Mouse (Mus musculus) hindbrain, embryonic 14.5 days (tissue): ENCODE measurements around the gene Kcnmb3. TPM values are rescaled to one million over a fixed set of nuclear protein-coding genes. Genes with fewer than 3 reads are reported as not detected.
"Not testable (repeated sequence)": the region's sequence is repeated elsewhere in the genome, so short reads cannot be mapped to it uniquely, and the experiment has no call there.

ENCODE experiments used
- ATAC-seq: fragments of 200-750 bp; cut with Nextera tagmentation; 2 replicates; pipeline ENCODE4 v1.8.0; 2017; ENCODE audit warnings: moderate number of reproducible peaks, mild to moderate bottlenecking, moderate TSS enrichment, moderate library complexity; ENCODE audit not compliant: low FRiP score
- DNase-seq: peaks from one replicate; pipeline ENCODE4 v3.0.0-alpha.2; 2015; ENCODE audit warnings: low spot score
- H3K27ac ChIP-seq: fragments of 300-500 bp; sonication (generic); 2 replicates; pipeline ENCODE4 v1.5.1; 2014; ENCODE audit warnings: mild to moderate bottlenecking, moderate library complexity
- H3K27me3 ChIP-seq: fragments of 300-500 bp; sonication (generic); 2 replicates; pipeline ENCODE4 v1.6.1; 2014; ENCODE audit warnings: mild to moderate bottlenecking, low read length, mixed read lengths; ENCODE audit not compliant: control insufficient read depth, insufficient read depth
- H3K36me3 ChIP-seq: fragments of 300-500 bp; sonication (generic); replicated peaks from 2 replicates; pipeline ENCODE4 v1.6.1; 2014; ENCODE audit not compliant: control insufficient read depth, insufficient read depth
- H3K4me1 ChIP-seq: fragments of 300-500 bp; sonication (generic); replicated peaks from 2 replicates; pipeline ENCODE4 v1.6.1; 2014; ENCODE audit warnings: antibody characterized with exemption, low read length, mixed read lengths; ENCODE audit not compliant: control insufficient read depth, insufficient read depth
- H3K4me2 ChIP-seq: fragments of 300-500 bp; sonication (generic); replicated peaks from 2 replicates; pipeline ENCODE4 v1.6.1; 2014; ENCODE audit warnings: mild to moderate bottlenecking, moderate library complexity
- H3K4me3 ChIP-seq: fragments of 300-500 bp; sonication (generic); replicated peaks from 2 replicates; pipeline ENCODE4 v1.5.1; 2014; ENCODE audit warnings: mild to moderate bottlenecking, low read length
- H3K9ac ChIP-seq: fragments of 300-500 bp; sonication (generic); 2 replicates; pipeline ENCODE4 v1.6.1; 2014
- H3K9me3 ChIP-seq: fragments of 300-500 bp; sonication (generic); 2 replicates; pipeline ENCODE4 v1.6.1; 2016; ENCODE audit warnings: low read length; ENCODE audit not compliant: control insufficient read depth
- WGBS: fragments of 180-500 bp; shearing (Covaris S2); extraction: QIAGEN DNeasy Blood & Tissue Kit; methylation state at CpG from one replicate; pipeline ENCODE4 v1.1.7; 2014; 5-methylcytosine and 5-hydroxymethylcytosine counted together
- polyA plus RNA-seq: library from polyadenylated mRNA; unstranded; fragments of >200 nt; fragmentation: Nextera tagmentation; extraction: Ambion mirVana; gene quantifications from 2 replicates; pipeline ENCODE4 v1.2.1, GENCODE M21; 2014

Gene Kcnmb3
- polyA plus RNA-seq, 1 experiment from 2014 or later, result 0.11 TPM

DNA sequence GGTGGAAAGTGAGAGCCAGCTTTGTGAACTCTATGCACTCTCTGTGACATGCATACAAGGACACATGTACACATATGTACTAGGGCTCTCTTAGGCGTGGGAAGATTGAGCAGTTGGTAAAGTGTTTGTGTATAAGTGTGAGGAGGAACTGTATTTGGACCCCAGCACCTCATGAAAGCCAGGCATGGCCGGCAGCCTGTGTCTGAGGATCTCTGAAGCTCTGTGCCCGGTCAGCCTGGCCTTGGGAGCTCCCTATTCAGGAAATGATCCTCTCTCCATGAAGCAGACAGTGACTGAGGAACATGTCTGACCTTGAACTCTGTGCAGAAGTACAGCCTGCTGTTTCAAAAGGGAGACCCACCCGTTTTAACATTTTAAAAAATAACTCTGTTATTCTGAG, 53.3 kb downstream of the Kcnmb3 start:
- no peak overlapping the region for H3K9ac ChIP-seq

DNA sequence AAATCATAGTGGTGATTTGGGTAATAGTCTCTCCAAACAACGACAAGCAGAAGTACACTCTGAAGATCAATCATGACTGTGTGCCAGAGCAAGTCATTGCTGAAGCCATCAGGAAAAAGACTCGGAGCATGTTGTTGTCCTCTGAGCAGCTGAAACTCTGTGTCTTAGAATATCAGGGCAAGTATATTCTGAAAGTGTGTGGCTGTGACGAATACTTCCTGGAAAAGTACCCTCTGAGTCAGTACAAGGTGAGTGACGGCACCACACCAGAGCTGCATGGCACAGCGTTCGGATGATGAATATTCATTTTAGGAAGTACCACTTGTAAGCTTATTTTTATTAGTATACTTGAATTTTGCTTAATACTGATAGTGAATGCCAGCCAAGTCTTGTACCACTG, 54.2 kb downstream of the Kcnmb3 start:
- Histone ChIP-seq H3K9ac (no peak overlapping the region), H3K4me1 (no peaks in the 10 kb centered on the region), H3K27ac (no peak overlapping the region), H3K36me3 (peaks cover 59% of the 10 kb centered on the region), H3K4me2 (no peak overlapping the region), H3K27me3 (no peaks in the 10 kb centered on the region), H3K9me3 (no peaks in the 10 kb centered on the region), H3K4me3 (no peak overlapping the region)
- DNase-seq (no peak), ATAC-seq (no peak)
- WGBS, result 94% methylated on average over 6 of the region's 6 CpGs

More for the DNA sequence above, 53.3 kb downstream of the Kcnmb3 start:
- no peaks in the 10 kb centered on the region for H3K27me3 ChIP-seq
- H3K4me1 ChIP-seq, result no peaks in the 10 kb centered on the region
- no peaks in the 10 kb centered on the region for H3K9me3 ChIP-seq
- no peak overlapping the region for H3K27ac ChIP-seq
- DNase-seq, result no peak
- ATAC-seq, result no peak
- 93% methylated on average over 4 of the region's 4 CpGs for WGBS
- H3K4me3 ChIP-seq, result no peak overlapping the region
- H3K4me2 ChIP-seq, result no peak overlapping the region
- peaks cover 67% of the 10 kb centered on the region for H3K36me3 ChIP-seq

DNA sequence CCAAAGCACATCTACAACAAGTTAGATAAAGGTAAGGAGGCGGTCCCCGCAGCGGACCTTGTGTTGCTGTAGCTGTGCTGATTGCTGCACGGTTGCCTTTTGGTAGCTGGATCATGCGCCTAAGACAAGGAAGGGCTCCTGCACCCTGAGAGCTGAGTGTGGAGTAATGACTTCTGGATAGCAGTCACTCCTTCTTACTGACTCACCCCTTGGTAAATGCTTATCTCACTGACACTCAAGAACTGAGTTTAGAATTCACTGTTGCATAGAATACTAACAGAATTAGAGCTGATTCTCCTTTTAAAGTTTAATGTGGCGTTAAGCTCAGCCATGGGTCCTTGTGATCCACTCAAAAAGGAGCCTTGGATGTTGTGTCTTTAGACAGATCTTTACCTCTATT, 54.7 kb downstream of the Kcnmb3 start:
- Histone ChIP-seq H3K4me2 (no peak overlapping the region), H3K4me3 (no peak overlapping the region), H3K27ac (no peak overlapping the region), H3K9me3 (no peaks in the 10 kb centered on the region), H3K9ac (no peak overlapping the region), H3K4me1 (no peaks in the 10 kb centered on the region), H3K36me3 (peaks cover 53% of the 10 kb centered on the region), H3K27me3 (no peaks in the 10 kb centered on the region)
- WGBS, result 96% methylated on average over 6 of the region's 6 CpGs
- ATAC-seq (no peak), DNase-seq (no peak)

DNA sequence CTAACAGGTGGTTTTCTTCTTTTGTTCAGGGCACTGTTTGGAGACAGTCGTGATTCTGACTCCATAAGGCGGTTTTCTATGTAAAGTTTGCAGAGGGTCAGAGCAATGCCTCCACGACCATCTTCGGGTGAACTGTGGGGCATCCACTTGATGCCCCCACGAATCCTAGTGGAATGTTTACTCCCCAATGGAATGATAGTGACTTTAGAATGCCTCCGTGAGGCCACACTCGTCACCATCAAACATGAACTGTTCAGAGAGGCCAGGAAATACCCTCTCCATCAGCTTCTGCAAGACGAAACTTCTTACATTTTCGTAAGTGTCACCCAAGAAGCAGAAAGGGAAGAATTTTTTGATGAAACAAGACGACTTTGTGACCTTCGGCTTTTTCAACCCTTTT, 55.9 kb downstream of the Kcnmb3 start:
- ATAC-seq, result no peak
- no peak overlapping the region for H3K9ac ChIP-seq
- no peaks in the 10 kb centered on the region for H3K27me3 ChIP-seq
- H3K4me2 ChIP-seq, result no peak overlapping the region
- no peak for DNase-seq
- peaks cover 41% of the 10 kb centered on the region for H3K36me3 ChIP-seq
- 90% methylated on average over 11 of the region's 11 CpGs for WGBS
- no peak overlapping the region for H3K4me3 ChIP-seq
- no peaks in the 10 kb centered on the region for H3K4me1 ChIP-seq
- no peaks in the 10 kb centered on the region for H3K9me3 ChIP-seq
- no peak overlapping the region for H3K27ac ChIP-seq

DNA sequence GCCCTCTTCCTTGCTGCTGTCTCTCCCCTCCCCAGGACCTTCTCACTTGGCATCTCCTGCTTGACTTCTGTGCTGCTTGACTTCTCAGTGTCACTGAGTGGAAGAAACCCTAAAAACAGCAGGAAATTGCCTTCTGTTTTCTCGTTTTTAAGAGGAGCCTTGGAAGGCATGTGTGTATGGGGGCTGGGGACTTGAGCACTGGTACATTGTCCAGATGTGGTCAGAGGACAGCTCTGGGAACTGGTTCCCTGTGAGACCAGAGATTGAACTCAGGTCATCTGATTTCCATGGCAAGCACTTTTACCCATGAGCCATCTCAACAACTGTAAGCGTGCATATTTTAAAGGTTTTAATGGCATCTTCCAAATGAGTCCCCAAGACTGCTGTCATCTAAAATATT, 58.0 kb downstream of the Kcnmb3 start:
- H3K9ac ChIP-seq, result no peak overlapping the region
- ATAC-seq, result no peak
- DNase-seq, result no peak
- peaks cover 21% of the 10 kb centered on the region for H3K36me3 ChIP-seq
- H3K4me1 ChIP-seq, result no peaks in the 10 kb centered on the region
- H3K4me3 ChIP-seq, result no peak overlapping the region
- 84% methylated on average over 2 of the region's 2 CpGs for WGBS
- H3K27ac ChIP-seq, result no peak overlapping the region
- no peaks in the 10 kb centered on the region for H3K9me3 ChIP-seq
- H3K4me2 ChIP-seq, result no peak overlapping the region
- no peaks in the 10 kb centered on the region for H3K27me3 ChIP-seq

DNA sequence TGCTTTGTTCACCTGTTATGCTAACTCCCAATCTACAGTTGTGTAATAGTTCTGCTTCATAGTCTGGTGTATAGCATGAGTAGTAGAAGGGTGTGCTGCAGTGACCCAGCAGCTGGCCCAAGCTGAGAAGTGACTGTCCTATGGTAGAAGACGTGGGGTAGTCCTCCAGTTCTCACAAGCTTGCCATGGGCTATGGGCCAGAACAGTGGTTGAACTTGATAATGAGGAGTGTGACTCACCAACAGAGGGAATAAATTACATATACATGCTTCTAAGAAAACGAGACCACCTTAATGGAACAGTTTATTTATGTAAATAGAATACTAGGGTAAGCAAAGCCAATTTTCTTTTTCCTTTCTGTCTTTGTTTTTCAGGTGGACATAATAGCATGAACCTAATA, 61.6 kb downstream of the Kcnmb3 start:
- Histone ChIP-seq H3K9ac (no peak overlapping the region), H3K27me3 (no peaks in the 10 kb centered on the region), H3K36me3 (no peaks in the 10 kb centered on the region), H3K27ac (no peak overlapping the region), H3K4me2 (no peak overlapping the region), H3K9me3 (no peaks in the 10 kb centered on the region), H3K4me3 (no peak overlapping the region), H3K4me1 (no peaks in the 10 kb centered on the region)
- WGBS, result 79% methylated on average over 2 of the region's 2 CpGs
- DNase-seq (no peak), ATAC-seq (no peak)

DNA sequence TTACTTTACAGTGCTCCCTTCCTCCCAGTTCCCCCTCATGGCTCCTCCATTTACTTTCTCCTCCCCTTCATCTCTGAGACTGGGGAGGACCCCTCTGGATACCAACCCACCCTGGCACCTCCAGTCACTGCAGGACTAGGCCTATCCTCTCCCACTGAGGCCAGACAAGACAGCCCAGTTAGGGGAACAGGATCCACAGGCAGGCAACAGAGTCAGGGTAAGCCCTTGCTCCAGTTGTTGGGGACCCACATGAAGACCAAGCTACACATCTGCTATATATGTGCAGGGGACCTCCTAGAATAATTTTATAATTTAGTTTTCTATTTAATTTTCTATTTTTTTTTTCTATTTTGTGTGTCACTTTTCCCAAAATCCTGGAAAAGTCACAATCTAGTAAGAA, 62.7 kb downstream of the Kcnmb3 start:
- not testable (repeated sequence) for ATAC-seq, H3K9ac ChIP-seq, H3K4me2 ChIP-seq, H3K36me3 ChIP-seq, H3K9me3 ChIP-seq, DNase-seq, H3K4me3 ChIP-seq, H3K27me3 ChIP-seq, H3K27ac ChIP-seq, H3K4me1 ChIP-seq

DNA sequence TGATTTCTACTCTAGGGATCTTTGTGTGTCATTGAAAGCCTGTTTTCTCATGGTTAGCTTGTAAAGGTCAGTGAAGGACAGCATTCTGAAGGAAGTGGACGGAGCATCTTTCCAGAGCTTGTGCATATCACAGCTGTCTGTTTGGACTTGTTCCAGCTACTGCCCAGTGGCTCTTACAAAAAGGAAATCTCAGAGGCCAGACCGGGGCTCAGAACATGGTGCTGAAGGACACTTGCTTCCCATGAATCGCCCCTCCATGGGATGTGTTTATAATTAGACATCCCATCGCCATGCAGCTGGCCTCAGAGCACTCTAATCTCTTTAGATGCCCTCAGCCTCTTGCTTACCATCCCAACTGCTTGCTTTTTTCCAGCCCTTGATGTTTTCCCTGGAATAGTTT, 63.1 kb downstream of the Kcnmb3 start:
- Histone ChIP-seq H3K4me3 (no peak overlapping the region), H3K27ac (no peak overlapping the region), H3K4me2 (no peak overlapping the region), H3K9me3 (no peaks in the 10 kb centered on the region), H3K27me3 (no peaks in the 10 kb centered on the region), H3K9ac (no peak overlapping the region), H3K4me1 (no peaks in the 10 kb centered on the region), H3K36me3 (no peaks in the 10 kb centered on the region)
- DNase-seq (no peak), ATAC-seq (no peak)
- WGBS, result 68% methylated on average over 4 of the region's 4 CpGs

DNA sequence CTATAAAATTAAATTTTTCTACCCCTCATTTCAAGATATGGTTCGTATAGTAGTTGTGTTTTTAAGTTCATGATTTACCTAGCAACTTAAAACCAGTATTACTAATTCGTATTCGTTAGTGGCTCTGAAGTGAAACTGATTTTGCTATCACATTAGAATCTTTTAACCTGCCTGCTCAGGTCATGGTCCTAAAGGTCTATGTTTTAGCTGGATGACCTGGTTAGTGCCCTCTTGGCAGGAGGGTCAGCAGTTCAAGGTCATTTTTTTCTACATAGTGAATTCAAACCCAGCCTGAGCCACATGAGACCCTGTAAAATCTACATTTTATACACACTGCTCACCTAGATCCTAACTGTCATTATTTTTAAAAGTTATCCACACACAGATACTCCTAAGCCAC, 63.7 kb downstream of the Kcnmb3 start:
- 0 out of 2 replicates have a peak, but pooled peaks cover 4% of the 10 kb centered on the region for H3K9me3 ChIP-seq
- H3K27me3 ChIP-seq, result no peaks in the 10 kb centered on the region
- no peaks in the 10 kb centered on the region for H3K36me3 ChIP-seq
- ATAC-seq, result no peak
- 95% methylated on average over 3 of the region's 3 CpGs for WGBS
- H3K4me2 ChIP-seq, result no peak overlapping the region
- no peak overlapping the region for H3K9ac ChIP-seq
- no peak overlapping the region for H3K27ac ChIP-seq
- no peaks in the 10 kb centered on the region for H3K4me1 ChIP-seq
- no peak for DNase-seq
- H3K4me3 ChIP-seq, result no peak overlapping the region

DNA sequence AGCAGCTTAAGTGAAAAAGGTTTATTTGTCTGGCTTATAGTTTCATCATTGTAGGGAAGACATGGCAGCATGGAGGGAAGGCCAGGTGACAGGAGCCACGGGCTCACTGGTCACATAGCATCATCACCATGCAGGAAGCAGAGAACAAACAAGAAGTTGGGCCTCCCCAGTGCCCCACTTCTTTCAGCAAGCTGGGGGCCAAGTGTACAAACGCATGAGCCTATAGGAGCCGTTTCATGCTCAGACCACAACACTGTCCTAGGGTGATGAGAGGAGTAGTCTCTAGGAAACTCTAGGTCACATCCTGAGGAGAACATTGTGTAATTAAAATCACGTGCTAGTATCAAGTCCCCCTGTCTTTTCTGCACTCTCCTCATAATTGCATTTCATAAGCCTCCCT, 64.3 kb downstream of the Kcnmb3 start:
- Histone ChIP-seq H3K27ac (no peak overlapping the region), H3K9me3 (0 out of 2 replicates have a peak, but pooled peaks cover 4% of the 10 kb centered on the region), H3K27me3 (no peaks in the 10 kb centered on the region), H3K4me3 (no peak overlapping the region), H3K4me1 (no peaks in the 10 kb centered on the region), H3K4me2 (no peak overlapping the region), H3K9ac (no peak overlapping the region), H3K36me3 (no peaks in the 10 kb centered on the region)
- ATAC-seq (no peak), DNase-seq (no peak)
- 87% methylated on average over 4 of the region's 4 CpGs for WGBS
